Mouse (Mus musculus) leukemia stem cell, adult 10-12 weeks (primary cell): ENCODE results near the gene Phf11a. TPM values are rescaled to one million over a fixed set of nuclear protein-coding genes. Genes with fewer than 3 reads are reported as not detected.

ENCODE experiments used
- polyA plus RNA-seq: library from polyadenylated mRNA; stranded (reverse); fragments of >175 nt; gene quantifications from 2 replicates; pipeline ENCODE4 v1.2.3, GENCODE M21; 2012; ENCODE audit warnings: low replicate concordance

The Phf11a gene
- 0.30 TPM in 1 of 2 replicates, not detected in the other for polyA plus RNA-seq

GRCm38 (mm10) chr14:59297391-59297790, at the start of gene Phf11a:
Gene Phf11a, minus strand, starts transcription at chr14:59297522.

GRCm38 (mm10) chr14:59341189-59341588, 43.9 kb upstream of the Phf11a start, which contains the start of gene Phf11b:
Gene Phf11b, minus strand, starts transcription at chr14:59341351.

GRCm38 (mm10) chr14:59260056-59260455, 37.3 kb downstream of the Phf11a start, which contains the start of gene Gm6904:
Gene Gm6904, minus strand, starts transcription at chr14:59260216.

Other genes starting within 250 kb of the Phf11a start
- gene 1700129C05Rik, start 154.6 kb downstream of the Phf11a start, polyA plus RNA-seq, result not detected in 2 replicates
- gene Gm5142, start 118.8 kb downstream of the Phf11a start, polyA plus RNA-seq, result not detected in 2 replicates
- gene Rcbtb1, start 96.3 kb downstream of the Phf11a start, polyA plus RNA-seq, result 8.3 and 14.6 TPM in 2 replicates
- not detected in 2 replicates for gene Gm6904, start 37.3 kb downstream of the Phf11a start, polyA plus RNA-seq
- 0.20 and 0.94 TPM in 2 replicates for gene Phf11b, start 43.8 kb upstream of the Phf11a start, polyA plus RNA-seq
- gene Phf11d, start 67.9 kb upstream of the Phf11a start, polyA plus RNA-seq, result 0.27 and 0.32 TPM in 2 replicates
- 0.16 and 0.19 TPM in 2 replicates for gene Phf11c, start 97.9 kb upstream of the Phf11a start, polyA plus RNA-seq
- gene Setdb2, start 143.4 kb upstream of the Phf11a start, polyA plus RNA-seq, result 10.2 and 14.5 TPM in 2 replicates
- 0.54 and 2.0 TPM in 2 replicates for gene Cab39l, start 143.4 kb upstream of the Phf11a start, polyA plus RNA-seq